Mouse (Mus musculus) testis, adult 2 months (tissue): ENCODE results near the gene Iqcc.

Experiments used
- CTCF ChIP-seq: fragments of 200-500 bp; IDR thresholded peaks from 2 replicates; pipeline ENCODE4 v1.5.1; 2012; ENCODE audit warnings: low read depth, mild to moderate bottlenecking, inconsistent platforms, low read length, moderate library complexity; ENCODE audit not compliant: control insufficient read depth, insufficient read depth, insufficient replicate concordance
- POLR2A ChIP-seq: fragments of 200-500 bp; IDR thresholded peaks from 2 replicates; pipeline ENCODE4 v1.6.1; 2012; ENCODE audit warnings: low read depth, mild to moderate bottlenecking, inconsistent platforms, low read length, moderate library complexity; ENCODE audit not compliant: control insufficient read depth

- no peak for TF ChIP-seq POLR2A
- TF ChIP-seq CTCF = no peak
These were observed 9.7 kb downstream of the Iqcc start for GRCm38 (mm10) chr4:129609139-129609631.
